Mouse (Mus musculus) CD4-positive helper T cell, adult 2 months (primary cell): Measurements from ENCODE around the gene Neurl2.
"Not testable (repeated sequence)": the region's sequence is repeated elsewhere in the genome, so short reads cannot be mapped to it uniquely, and the experiment has no call there.

Experiments
- DNase-seq: peaks from one replicate; pipeline ENCODE4 v3.0.0-alpha.2; 2012; ENCODE audit warnings: low read depth, missing footprints, low spot score

Neurl2 gene

GRCm38 (mm10) chr2:164859155-164859554 is 25.9 kb upstream of the Neurl2 start:
- no peak for DNase-seq

- DNase-seq, result peak; percentile 25
These were observed 24.7 kb upstream of the Neurl2 start for GRCm38 (mm10) chr2:164857842-164858553.

DNA sequence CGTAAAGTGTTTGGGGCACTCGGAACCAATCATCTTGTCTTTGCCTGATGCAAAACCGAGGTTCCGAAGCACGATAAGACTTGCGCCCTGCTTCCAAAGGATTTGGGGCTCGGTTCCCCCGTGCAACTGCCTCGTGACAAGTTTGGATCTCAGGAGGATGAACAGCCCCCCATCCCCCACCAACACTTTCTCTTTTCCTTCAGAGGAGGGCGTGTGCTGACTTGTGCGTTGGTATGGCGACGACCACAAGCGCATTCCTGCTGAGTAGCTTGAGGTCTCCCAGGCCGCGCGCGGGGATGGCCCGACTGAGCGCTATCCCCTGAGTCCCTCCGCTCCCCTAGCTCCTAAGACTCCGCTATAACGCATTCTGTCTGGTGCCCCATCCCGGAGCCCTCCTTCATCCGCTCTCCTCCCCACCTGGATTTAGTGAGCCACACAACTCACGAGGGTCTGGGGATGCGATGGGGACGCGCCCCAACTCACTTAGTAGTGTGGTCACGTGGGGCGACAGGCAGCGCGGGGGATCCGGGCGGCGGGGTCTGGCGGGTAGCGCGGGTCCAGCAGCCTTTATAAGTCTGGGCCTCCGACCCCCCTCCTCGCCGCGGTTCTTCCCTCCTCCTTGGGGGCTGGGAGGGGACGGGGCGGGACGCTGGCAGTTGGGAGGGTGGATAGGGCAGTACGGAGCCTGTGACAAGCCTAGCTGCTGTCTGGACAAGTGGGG is 24.0 kb upstream of the Neurl2 start, which contains the start of gene Pltp:
Pltp (minus strand) TSS at position 611 of the 721 bp plus-strand sequence.
- DNase-seq, result peak; percentile 78

- peak; percentile 45 for DNase-seq
These were observed 23.2 kb upstream of the Neurl2 start for GRCm38 (mm10) chr2:164856309-164857100.

DNA sequence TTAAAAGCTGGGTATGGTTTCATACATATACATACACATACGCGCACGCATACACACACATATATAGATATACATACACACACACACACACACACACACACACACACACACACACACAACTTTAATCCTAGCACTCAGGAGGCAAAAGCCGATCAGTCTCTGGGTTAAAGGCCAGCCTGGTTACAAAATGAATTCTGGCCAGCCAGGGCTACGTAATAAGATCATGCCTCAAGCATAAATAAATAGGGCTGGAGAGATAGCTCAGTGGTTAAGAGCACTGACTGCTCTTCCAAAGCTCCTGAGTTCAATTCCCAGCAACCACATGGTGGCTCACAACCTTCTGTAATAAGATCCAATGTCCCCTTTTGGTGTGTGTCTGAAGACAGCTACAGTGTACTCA is 22.3 kb upstream of the Neurl2 start:
- DNase-seq, result not testable (repeated sequence)

DNA sequence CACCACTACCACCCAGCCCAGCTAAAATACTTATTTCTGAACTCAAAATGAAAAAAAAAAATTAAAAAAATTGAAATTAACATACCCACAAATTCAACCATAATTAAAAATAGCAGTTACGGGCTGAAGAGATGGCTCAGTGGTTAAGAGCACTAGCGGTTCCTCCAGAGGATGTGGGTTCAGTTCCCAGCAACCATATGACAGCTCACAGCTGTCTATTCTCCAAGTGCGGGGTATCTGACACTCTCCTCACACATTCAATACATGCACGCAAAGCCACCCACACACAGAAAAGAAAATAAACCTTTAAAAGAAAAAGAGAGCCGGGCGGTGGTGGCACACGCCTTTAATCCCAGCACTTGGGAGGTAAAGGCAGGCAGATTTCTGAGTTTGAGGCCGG is 16.8 kb upstream of the Neurl2 start:
- peak; percentile 83 for DNase-seq

DNA sequence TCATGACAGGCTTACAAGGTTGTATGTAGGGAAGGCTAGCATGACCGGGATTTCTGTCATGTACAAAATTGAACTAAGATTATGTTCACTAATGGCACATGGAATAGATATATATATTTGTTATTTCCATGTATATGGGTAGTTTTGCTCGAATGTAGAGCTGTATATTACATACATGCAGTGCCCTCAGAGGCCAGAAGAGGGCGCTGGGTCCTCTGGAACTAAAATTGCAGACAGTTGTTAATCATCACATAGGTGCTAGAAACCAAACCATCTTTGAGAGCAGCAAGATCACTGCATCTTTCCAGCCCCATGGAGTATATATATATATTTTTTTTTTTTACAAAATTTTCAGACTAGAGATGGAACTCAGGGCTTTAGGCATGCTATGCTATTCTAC is 12.5 kb upstream of the Neurl2 start:
- DNase-seq, result peak; percentile 43

GRCm38 (mm10) chr2:164835164-164835563 is 1.9 kb upstream of the Neurl2 start:
- no peak for DNase-seq

- DNase-seq, result peak; percentile 43
These were observed 1.3 kb upstream of the Neurl2 start for GRCm38 (mm10) chr2:164834531-164834930.

DNA sequence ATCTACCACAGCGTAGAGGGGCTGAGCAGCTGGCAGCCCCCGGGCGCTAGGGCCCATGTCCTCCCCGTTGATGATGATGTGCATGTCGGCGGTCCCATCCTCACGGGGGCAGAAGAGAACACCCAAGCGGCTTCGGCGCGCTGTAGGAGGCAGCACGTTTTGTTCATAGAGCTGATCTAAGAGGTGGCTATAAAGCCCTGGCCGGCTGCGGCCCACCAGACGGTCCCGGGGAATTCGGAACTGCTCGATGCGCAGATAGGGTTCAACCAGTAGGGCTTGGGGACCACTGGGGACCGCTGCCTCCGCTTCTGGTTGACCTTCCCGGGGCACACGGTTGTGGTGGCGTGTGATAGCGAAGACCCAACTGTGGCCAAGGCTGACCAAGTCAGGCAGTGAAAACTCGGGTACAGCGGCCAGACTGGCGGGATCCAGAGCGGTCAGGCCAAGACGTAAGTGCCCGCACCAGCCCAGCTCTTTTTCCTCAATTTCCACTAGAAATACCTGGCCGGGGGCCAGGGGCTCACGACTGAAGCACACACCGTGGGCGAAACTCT is 431 bp downstream of the Neurl2 start, which contains the start of gene Ctsa:
Ctsa (plus strand) TSS at position 126 of the 554 bp plus-strand sequence.
- DNase-seq, result peak; percentile 81

DNA sequence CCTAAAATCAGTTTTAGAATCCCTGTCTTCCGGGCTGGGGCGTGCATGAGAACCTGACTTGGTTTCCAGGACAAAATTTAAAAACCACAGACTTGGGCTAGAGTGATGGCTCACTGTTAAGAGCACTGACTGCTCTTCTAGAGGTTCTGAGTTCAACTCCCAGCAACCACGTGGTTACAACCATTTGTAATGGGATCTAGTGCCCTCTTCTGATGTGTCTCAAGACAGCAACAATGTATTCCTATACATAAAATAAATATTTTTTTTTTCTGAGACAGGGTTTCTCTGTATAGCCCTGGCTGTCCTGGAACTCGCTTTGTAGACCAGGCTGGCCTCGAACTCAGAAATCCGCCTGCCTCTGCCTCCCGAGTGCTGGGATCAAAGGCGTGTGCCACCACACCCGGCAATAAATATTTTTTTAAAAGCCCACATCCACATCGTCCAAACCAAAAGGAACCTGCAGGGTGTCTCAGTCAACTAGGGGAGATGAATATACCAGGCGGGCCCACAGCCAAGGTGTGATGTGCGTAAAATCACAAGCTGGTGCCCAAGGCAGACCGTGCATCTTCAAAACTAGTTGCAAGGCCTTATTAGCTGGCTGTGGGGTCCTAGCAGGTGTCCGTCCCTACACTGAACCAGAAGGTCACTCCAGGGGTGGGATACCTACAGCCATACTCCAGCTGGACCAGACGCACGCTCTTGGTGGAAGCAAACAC is 1.1 kb downstream of the Neurl2 start:
- DNase-seq, result no peak

DNA sequence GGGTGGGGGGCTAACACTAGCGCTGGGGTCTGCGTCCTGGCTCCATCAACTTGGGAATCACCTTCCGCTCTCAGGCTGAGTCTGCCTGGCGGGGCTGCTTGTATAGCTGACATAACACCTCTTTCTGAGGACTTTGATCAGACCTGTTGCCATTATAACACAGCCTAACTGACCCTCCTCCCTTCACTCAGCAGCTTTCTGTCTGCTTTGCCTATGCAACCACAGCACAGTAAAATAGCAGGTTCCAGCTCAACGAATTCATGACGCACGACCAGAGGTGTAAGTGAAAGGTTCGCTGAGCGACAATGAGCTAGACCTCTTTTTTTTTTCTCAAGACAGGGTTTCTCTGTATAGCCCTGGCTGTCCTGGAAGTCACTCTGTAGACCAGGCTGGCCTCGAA is 2.2 kb downstream of the Neurl2 start:
- no peak for DNase-seq

DNA sequence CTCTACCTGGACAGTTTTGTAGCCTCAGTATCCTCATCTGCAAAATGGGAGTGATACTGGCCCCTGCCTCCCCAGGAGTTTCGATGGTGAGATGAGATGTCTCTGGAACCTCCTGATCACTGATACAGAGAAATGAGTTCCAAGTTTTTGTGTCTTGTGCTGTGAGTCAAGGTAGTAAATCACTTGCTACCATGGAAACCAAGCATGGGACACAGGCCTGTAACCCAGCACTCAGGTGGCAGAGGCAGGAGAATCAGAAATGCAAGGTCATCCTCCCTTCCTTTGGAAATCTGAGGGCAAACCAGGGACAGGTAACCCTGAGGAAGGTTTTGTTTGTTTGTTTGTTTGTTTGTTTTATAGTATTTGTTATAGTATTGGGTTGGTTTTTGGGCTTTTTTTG is 4.2 kb downstream of the Neurl2 start:
- no peak for DNase-seq

DNA sequence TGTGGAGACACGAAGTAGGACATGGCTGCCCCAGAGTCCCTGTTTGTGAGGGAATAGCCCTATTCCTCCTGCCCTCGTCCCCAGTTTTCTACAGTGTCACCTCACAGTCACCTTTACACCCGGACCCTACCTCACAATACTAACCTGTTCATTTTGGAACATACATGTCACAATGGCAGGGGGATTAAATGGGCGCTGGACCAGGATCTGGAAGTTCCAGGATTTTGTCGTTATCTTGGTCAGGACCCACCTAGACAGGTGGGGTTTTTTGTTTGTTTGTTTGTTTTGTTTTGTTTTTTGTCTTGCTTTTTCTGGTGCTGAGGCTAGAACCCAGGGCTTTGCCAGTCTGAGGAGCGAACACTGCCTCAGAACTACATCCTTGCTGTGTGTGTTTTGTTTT is 4.8 kb downstream of the Neurl2 start, which contains the start of gene Spata25:
Spata25 (minus strand) TSS at position 101 of the 400 bp plus-strand sequence.
- no peak for DNase-seq

DNA sequence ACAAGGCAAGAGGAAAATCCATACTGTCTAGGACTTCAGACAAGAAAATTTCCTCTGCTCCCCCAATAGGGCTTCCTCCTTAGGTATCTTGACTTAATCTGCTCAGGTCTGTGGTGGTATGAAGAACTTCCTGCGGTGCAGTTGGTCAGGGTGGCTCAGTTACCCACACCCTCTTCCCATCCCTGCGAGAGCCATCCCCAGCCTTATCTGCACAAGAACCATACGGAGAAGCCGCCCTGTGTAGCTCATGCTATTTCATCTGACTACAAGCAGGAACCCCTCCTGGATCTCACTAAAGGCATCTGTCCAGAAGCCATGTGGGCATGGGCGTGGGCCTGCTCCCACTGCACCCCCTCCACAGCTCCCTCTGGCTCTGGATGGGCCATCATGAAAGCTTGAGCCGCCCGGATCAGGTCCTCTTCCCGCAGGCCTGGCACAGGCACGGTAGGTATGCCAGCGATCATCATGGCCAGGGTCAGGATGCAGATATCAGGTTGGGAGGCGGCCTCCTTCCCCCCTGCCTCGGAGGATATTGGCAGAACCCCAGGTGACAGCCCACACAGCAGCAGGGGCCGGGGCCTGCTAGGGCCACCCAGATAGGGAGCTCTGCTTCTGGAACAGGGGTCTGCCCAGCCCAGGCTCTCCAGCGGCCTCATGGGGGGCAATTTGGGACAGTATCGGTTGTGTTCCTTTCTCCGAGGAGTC is 6.0 kb downstream of the Neurl2 start:
- no peak for DNase-seq

- no peak for DNase-seq
These were observed 7.7 kb downstream of the Neurl2 start for GRCm38 (mm10) chr2:164825521-164825920.

GRCm38 (mm10) chr2:164823969-164824368 is 9.3 kb downstream of the Neurl2 start:
- DNase-seq, result peak; percentile 36

DNA sequence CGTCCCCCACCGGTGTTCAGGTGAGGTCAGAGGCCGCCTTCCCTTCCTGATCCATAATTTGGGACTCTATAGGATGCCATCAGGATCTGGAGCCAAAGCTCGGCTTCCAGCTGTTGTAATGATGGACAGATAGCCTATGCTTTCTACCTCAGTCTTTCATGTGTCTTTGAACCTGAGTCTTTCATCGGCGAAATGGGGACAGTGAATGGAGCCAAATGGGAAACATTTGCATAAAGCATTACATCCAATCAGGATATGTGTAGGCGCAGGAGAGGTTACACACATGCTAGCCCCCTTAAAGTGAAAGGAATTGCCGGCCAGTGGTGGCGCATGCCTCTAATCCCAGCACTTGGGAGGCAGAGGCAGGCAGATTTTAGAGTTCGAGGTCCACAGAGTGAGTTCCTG is 10.1 kb downstream of the Neurl2 start:
- DNase-seq, result peak; percentile 45

DNA sequence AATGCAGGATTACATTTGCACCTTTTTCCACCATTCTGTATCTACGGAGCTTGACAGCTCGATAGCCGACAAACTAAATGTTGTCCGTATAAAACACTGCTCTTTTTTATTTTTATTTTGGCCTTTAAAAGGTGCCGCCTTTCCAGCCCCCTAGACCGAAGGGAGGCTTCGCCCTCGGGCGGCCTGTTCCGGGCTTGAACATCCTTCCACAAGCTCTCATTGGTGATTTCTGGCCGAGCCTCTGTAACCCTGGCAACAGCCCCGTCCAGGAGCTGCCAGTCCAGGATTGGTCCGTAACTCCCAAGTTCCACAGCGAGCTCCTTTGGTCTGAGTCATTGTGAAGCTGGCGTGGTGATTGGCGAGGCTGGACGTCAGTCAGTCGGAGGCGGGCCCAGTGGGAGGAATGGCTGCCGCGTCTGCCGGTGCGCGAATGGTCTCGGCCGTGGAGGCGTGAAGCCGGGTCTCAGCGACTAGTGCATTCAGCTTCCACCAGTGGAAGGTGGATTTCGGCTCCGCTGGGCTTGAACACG is 10.6 kb downstream of the Neurl2 start, which contains the start of gene Zswim1:
Zswim1 (plus strand) TSS at position 51 of the 530 bp plus-strand sequence.
- DNase-seq, result peak; percentile 97

- DNase-seq, result no peak
These were observed 12.2 kb downstream of the Neurl2 start for GRCm38 (mm10) chr2:164821060-164821459.
